ENCODE assay signal across 22 mouse cellular contexts in the genomic region with DNA sequence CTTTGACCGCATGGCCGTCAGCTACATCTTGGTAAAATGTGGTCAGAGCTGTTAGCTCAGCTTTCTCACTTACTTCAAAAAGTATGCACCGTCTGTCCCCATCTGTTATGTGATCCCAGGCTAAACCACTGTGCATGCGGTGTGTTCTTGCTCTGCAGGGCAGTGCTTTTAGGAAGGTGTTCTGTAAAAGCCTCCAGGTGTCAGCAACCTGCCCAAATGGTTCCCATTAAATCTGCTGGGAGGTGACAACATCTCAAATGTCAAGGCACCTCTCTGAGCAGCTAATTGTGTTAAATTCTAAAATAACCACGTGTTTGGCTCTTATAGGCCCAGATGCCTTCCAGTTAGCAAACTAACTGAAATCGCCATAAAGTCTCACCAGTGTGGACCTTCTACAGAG. TPM values are rescaled to one million over a fixed set of nuclear protein-coding genes. Genes with fewer than 3 reads are reported as not detected.
A peak's percentile ranks its signal among the peaks of the same experiment; 100 is the strongest.
DNase-seq lines count a peak whose midpoint lies in the region; ATAC-seq lines count a peak whose summit lies in the region.
"Had no signal": no experiment of that assay in that cellular context is flagged by ENCODE, and none has a peak within 500 bp of the region (broad histone marks: within the 10 kb centered on the region; RNA-seq: fewer than 3 reads in every experiment).

No protein-coding gene starts in this region.

- no peaks in the 10 kb centered on the region for H3K9me3 ChIP-seq in embryonic facial prominence, embryonic 10.5 days
- H3K9me3 ChIP-seq in embryonic facial prominence, embryonic 11.5 days (replicated peaks; ENCODE audit: control insufficient read depth, low read length): no peaks in the 10 kb centered on the region
- H3K9me3 ChIP-seq in limb, embryonic 10.5 days (replicated peaks): no peaks in the 10 kb centered on the region
- H3K9me3 ChIP-seq in hindbrain, embryonic 13.5 days: no peaks in the 10 kb centered on the region
- H3K9me3 ChIP-seq: embryonic facial prominence, embryonic 12.5 days; forebrain, embryonic 12.5 days; heart, embryonic 10.5 days had no signal

- DNase-seq in embryo, embryonic 11 days: peak; percentile 34
- no peak for DNase-seq in embryo, embryonic 9.5 days (ENCODE audit: extremely low spot score)
- DNase-seq in embryonic facial prominence, embryonic 10.5 days (ENCODE audit: low spot score): peak; percentile 37
- DNase-seq in embryonic facial prominence, embryonic 11.5 days (ENCODE audit: low spot score): peak; percentile 46
- peak; percentile 66 for DNase-seq in limb, embryonic 10.5 days (ENCODE audit: low spot score)
- DNase-seq in natural killer cell, adult 2 months (ENCODE audit: low spot score in 2 of 2): no peak
- no peak for DNase-seq in kidney, postnatal 10 days
- DNase-seq: adrenal gland, adult 8-10 months; adrenal gland, postnatal 36 days; cerebellum, postnatal 14 days; gastrocnemius, postnatal 10 days; heart, adult 18-20 months; heart, postnatal 10 days; heart, postnatal 4 days had no signal

- peak overlapping the region; percentile 54; the same call in 1 of the 2 replicates for H3K27ac ChIP-seq in embryonic facial prominence, embryonic 10.5 days (replicated peaks)
- no peak overlapping the region for H3K27ac ChIP-seq in embryonic facial prominence, embryonic 11.5 days (replicated peaks; ENCODE audit: low read depth, low read length)
- peak overlapping the region; percentile 77 for H3K27ac ChIP-seq in limb, embryonic 10.5 days
- H3K27ac ChIP-seq in hindbrain, embryonic 13.5 days: no peak overlapping the region
- H3K27ac ChIP-seq: embryonic facial prominence, embryonic 12.5 days; forebrain, embryonic 12.5 days; heart, embryonic 10.5 days; hindbrain, embryonic 14.5 days had no signal

- no peak; the same call in 1 of the 2 replicates for ATAC-seq in embryonic facial prominence, embryonic 11.5 days (replicated peaks; ENCODE audit: insufficient number of reproducible peaks, low FRiP score, low TSS enrichment, low read depth)
- ATAC-seq in hindbrain, embryonic 13.5 days (ENCODE audit: low FRiP score): no peak
- ATAC-seq: intestine, embryonic 16.5 days had no signal

- H3K9ac ChIP-seq in embryonic facial prominence, embryonic 11.5 days (replicated peaks; ENCODE audit: low read length): no peak overlapping the region
- H3K9ac ChIP-seq in hindbrain, embryonic 13.5 days: no peak overlapping the region
- H3K9ac ChIP-seq: embryonic facial prominence, embryonic 12.5 days; forebrain, embryonic 12.5 days; hindbrain, embryonic 14.5 days had no signal

- H3K4me1 ChIP-seq in embryonic facial prominence, embryonic 10.5 days: peaks cover 14% of the 10 kb centered on the region
- H3K4me1 ChIP-seq in embryonic facial prominence, embryonic 11.5 days (ENCODE audit: control insufficient read depth, insufficient read depth, low read length): no peaks in the 10 kb centered on the region
- peaks cover 41% of the 10 kb centered on the region for H3K4me1 ChIP-seq in limb, embryonic 10.5 days
- H3K4me1 ChIP-seq in hindbrain, embryonic 13.5 days (replicated peaks): no peaks in the 10 kb centered on the region
- H3K4me1 ChIP-seq: heart, embryonic 10.5 days had no signal

- 59% methylated on average over 6 of the region's 6 CpGs for WGBS in embryonic facial prominence, embryonic 10.5 days
- WGBS in embryonic facial prominence, embryonic 11.5 days: 48% methylated on average over 6 of the region's 6 CpGs
- 40% methylated on average over 6 of the region's 6 CpGs for WGBS in limb, embryonic 10.5 days
- WGBS in hindbrain, embryonic 13.5 days: 78% methylated on average over 6 of the region's 6 CpGs

- no peak overlapping the region for H3K4me3 ChIP-seq in embryonic facial prominence, embryonic 10.5 days
- no peak overlapping the region for H3K4me3 ChIP-seq in embryonic facial prominence, embryonic 11.5 days (ENCODE audit: low read depth, low read length)
- H3K4me3 ChIP-seq in limb, embryonic 10.5 days: no peak overlapping the region
- no peak overlapping the region for H3K4me3 ChIP-seq in hindbrain, embryonic 13.5 days
- H3K4me3 ChIP-seq: embryonic facial prominence, embryonic 12.5 days; forebrain, embryonic 12.5 days; heart, embryonic 10.5 days had no signal

- H3K27me3 ChIP-seq in embryonic facial prominence, embryonic 10.5 days (replicated peaks; ENCODE audit: low read depth, poor library complexity, severe bottlenecking): no peaks in the 10 kb centered on the region
- no peaks in the 10 kb centered on the region for H3K27me3 ChIP-seq in embryonic facial prominence, embryonic 11.5 days (ENCODE audit: control insufficient read depth, insufficient read depth, low read length)
- no peaks in the 10 kb centered on the region for H3K27me3 ChIP-seq in limb, embryonic 10.5 days (ENCODE audit: low read depth, poor library complexity, severe bottlenecking)
- no peaks in the 10 kb centered on the region for H3K27me3 ChIP-seq in hindbrain, embryonic 13.5 days
- H3K27me3 ChIP-seq: embryonic facial prominence, embryonic 12.5 days; forebrain, embryonic 12.5 days had no signal

- H3K4me2 ChIP-seq in embryonic facial prominence, embryonic 11.5 days (ENCODE audit: low read depth, low read length): no peak overlapping the region
- no peak overlapping the region for H3K4me2 ChIP-seq in hindbrain, embryonic 13.5 days
- H3K4me2 ChIP-seq: embryonic facial prominence, embryonic 12.5 days; forebrain, embryonic 12.5 days; hindbrain, embryonic 14.5 days had no signal

- no peaks in the 10 kb centered on the region for H3K36me3 ChIP-seq in embryonic facial prominence, embryonic 10.5 days (replicated peaks)
- H3K36me3 ChIP-seq in embryonic facial prominence, embryonic 11.5 days (replicated peaks; ENCODE audit: control insufficient read depth, insufficient read depth, low read depth, low read length): no peaks in the 10 kb centered on the region
- H3K36me3 ChIP-seq in limb, embryonic 10.5 days: no peaks in the 10 kb centered on the region
- H3K36me3 ChIP-seq in hindbrain, embryonic 13.5 days: no peaks in the 10 kb centered on the region
- H3K36me3 ChIP-seq: embryonic facial prominence, embryonic 12.5 days; forebrain, embryonic 12.5 days; heart, embryonic 10.5 days had no signal

RNA-seq across cellular contexts. Expression of gene Gm21954, which starts 1.1 kb away (rescaled TPM):
- polyA plus RNA-seq in embryonic facial prominence, embryonic 10.5 days (2016; fragmentation: Nextera tagmentation; extraction: Ambion mirVana): not detected in 2 replicates
- not detected in 2 replicates for polyA plus RNA-seq in embryonic facial prominence, embryonic 11.5 days (2014; fragmentation: Nextera tagmentation; extraction: Ambion mirVana)
- not detected in 2 replicates for polyA plus RNA-seq in limb, embryonic 10.5 days (2016; fragmentation: Nextera tagmentation; extraction: Ambion mirVana)
- not detected in 2 replicates for polyA plus RNA-seq in hindbrain, embryonic 13.5 days (2015; fragmentation: Nextera tagmentation; extraction: Ambion mirVana)
- polyA plus RNA-seq: cortical plate, adult 2 months; embryonic facial prominence, embryonic 12.5 days; forebrain, embryonic 12.5 days; heart, embryonic 10.5 days; heart, embryonic 14.5 days; hindbrain, embryonic 14.5 days; intestine, embryonic 16.5 days had no signal

Comparison
In these comparisons a context has a peak if more than half of its experiments do, and no peak if none do; other contexts are left out.
1. DNase-seq: peak in embryo, embryonic 11 days (single experiment), embryonic facial prominence, embryonic 10.5 days (single experiment), embryonic facial prominence, embryonic 11.5 days (single experiment) and limb, embryonic 10.5 days (single experiment); none in embryo, embryonic 9.5 days (single experiment), natural killer cell, adult 2 months (0 of 2) and kidney, postnatal 10 days (single experiment).
2. H3K27ac ChIP-seq: peak in embryonic facial prominence, embryonic 10.5 days (single experiment) and limb, embryonic 10.5 days (single experiment); none in embryonic facial prominence, embryonic 11.5 days (single experiment) and hindbrain, embryonic 13.5 days (single experiment).